Mouse (Mus musculus) ovary, adult 10 weeks (tissue): ENCODE measurements around the gene Sesn2. TPM values are rescaled to one million over a fixed set of nuclear protein-coding genes. Genes with fewer than 3 reads are reported as not detected.

Experiments
- polyA plus RNA-seq: library from polyadenylated mRNA; stranded (reverse); fragments of 350-450 nt; fragmentation: Illumina TruSeq; extraction: RNeasy Lipid Tissue Mini Kit (QIAGEN cat#74804); gene quantifications from one replicate; pipeline ENCODE4 v1.2.3, GENCODE M21; 2014

Gene Sesn2
- polyA plus RNA-seq = 0.54 TPM

GRCm38 (mm10) chr4:132510352-132510798 is at the start of gene Sesn2:
TSS of gene Sesn2 (minus strand) at chr4:132510501.

GRCm38 (mm10) chr4:132535406-132536121 is 25.3 kb upstream of the Sesn2 start, which contains the start of gene Dnajc8:
TSS of gene Dnajc8 (plus strand) at chr4:132535550.

GRCm38 (mm10) chr4:132532981-132533916 is 22.9 kb upstream of the Sesn2 start, which contains the start of gene Atpif1:
TSS of gene Atpif1 (minus strand) at chr4:132533659.

GRCm38 (mm10) chr4:132463430-132464254 is 46.7 kb downstream of the Sesn2 start, which contains the start of gene Med18:
TSS of gene Med18 (minus strand) at chr4:132463921.

Other genes starting within 250 kb of the Sesn2 start
- 7.8 TPM for gene Gmeb1, start 248.9 kb downstream of the Sesn2 start, polyA plus RNA-seq
- 18.2 TPM for gene Taf12, start 236.1 kb downstream of the Sesn2 start, polyA plus RNA-seq
- gene Rab42, start 207.1 kb downstream of the Sesn2 start, polyA plus RNA-seq = not detected
- gene Trnau1ap, start 181.0 kb downstream of the Sesn2 start, polyA plus RNA-seq = 8.9 TPM
- gene Rcc1, start 156.9 kb downstream of the Sesn2 start, polyA plus RNA-seq = 6.0 TPM
- gene Phactr4, start 88.0 kb downstream of the Sesn2 start, polyA plus RNA-seq = 18.1 TPM
- gene Med18, start 46.6 kb downstream of the Sesn2 start, polyA plus RNA-seq = 2.5 TPM
- gene Atpif1, start 23.2 kb upstream of the Sesn2 start, polyA plus RNA-seq = 228 TPM
- gene Dnajc8, start 25.0 kb upstream of the Sesn2 start, polyA plus RNA-seq = 354 TPM
- 2.3 TPM for gene Ptafr, start 53.6 kb upstream of the Sesn2 start, polyA plus RNA-seq
- gene Eya3, start 128.5 kb upstream of the Sesn2 start, polyA plus RNA-seq = 59.9 TPM
- 3.1 TPM for gene Xkr8, start 222.0 kb upstream of the Sesn2 start, polyA plus RNA-seq
- gene Smpdl3b, start 246.8 kb upstream of the Sesn2 start, polyA plus RNA-seq = 13.2 TPM